Mouse (Mus musculus) thymus, adult 18-20 months (tissue): ENCODE data around the gene Dnajc28.

Experiments used
- DNase-seq, 2 experiments: peaks; one replicate each; pipeline ENCODE4 v3.0.0; 2022; ENCODE audit warnings: mixed read lengths in 2 of 2

The Dnajc28 gene

DNA sequence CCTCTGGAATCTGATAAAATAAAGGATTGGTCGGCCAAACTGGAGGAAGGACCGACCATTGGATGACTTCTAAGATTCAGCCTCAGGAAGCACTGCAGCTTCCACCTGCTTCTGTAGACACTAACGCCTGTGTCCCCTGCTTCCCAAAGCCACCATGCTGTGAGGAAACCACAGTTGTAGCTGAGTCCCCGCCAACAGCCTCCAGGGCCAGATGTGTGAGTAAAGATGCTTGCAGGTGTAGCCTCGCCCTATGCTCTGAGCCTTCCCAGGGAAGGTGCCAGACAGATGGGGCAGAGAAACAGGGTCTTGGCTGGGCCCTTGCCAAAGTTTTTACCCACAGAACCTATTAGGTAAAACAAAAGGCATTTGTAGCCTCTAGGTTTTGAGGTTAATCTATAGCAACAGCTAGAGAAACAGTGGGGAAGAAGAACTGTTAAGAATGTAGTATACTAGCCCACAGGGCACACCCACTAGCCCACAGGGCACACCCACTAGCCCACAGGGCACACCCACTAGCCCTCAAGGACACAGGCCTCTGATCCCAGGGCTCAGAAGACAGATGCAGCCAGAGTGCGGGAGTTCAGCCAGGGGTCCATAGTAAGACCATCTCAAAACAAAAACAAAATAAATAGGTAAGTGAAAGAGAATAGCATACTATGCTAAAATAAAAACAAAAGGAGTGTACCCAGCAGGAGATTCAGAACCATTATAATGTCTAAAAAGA, 30.9 kb downstream of the Dnajc28 start:
- DNase-seq, result peak; percentile 50 to 60

GRCm38 (mm10) chr16:91586244-91586643, 32.6 kb downstream of the Dnajc28 start:
- no peak for DNase-seq

GRCm38 (mm10) chr16:91585617-91586016, 33.2 kb downstream of the Dnajc28 start:
- no peak for DNase-seq

DNA sequence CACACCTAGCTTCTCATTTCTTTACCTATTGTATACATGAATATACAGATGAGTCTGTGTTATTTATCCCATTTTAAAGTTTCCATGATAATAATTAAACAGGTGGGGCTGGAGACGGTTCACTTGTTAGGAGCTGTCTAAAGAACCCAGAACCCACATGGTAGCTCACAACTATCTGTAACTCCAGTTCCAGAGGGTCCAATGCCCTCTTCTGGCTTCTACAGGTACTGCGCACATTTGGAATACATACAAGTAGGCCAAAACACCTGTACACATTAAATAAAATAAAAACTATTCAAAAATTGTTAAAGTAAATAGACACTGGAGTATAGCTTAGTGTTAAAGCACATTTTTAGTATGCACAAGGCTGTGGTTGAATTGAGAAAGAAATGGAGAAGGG, 36.5 kb downstream of the Dnajc28 start:
- DNase-seq, result no peak

DNA sequence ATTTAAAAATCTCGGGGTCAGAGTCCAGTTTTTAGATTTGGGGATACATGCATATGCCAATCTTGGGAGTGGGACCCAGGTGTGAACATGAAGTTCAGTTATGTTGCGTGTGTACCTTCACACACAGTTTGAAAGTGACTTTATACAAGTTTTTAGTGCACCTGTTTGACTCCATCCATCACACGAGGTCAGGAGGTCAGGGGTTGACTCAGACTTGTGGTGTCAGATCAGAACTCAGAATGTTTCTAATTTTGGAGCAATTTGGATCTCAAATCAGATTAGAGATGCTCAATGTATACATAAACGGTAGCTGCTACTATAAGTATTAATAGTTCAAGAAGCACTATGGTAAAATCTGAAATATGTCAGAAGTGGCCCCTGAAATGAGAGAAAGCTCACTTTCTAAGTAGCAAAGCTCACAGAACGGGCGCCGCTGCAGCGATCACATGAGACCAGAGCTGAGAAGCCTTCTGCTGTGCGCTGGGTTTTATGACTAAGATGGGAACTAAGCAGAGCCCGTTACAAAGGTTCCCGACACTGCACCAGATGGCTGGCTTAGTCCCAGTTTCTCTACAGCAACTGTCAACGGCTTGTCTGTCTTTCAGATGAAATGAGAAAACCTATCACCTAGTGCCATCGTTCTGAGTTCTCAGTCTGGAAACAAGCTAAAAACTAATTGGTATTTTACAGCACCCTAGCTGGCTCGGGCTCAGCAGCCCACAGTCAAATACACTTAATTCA, 39.7 kb downstream of the Dnajc28 start:
- no peak for DNase-seq

- no peak for DNase-seq
Measured at GRCm38 (mm10) chr16:91575151-91575550, 43.7 kb downstream of the Dnajc28 start.

GRCm38 (mm10) chr16:91571105-91571504, 47.7 kb downstream of the Dnajc28 start:
- DNase-seq, result no peak

DNA sequence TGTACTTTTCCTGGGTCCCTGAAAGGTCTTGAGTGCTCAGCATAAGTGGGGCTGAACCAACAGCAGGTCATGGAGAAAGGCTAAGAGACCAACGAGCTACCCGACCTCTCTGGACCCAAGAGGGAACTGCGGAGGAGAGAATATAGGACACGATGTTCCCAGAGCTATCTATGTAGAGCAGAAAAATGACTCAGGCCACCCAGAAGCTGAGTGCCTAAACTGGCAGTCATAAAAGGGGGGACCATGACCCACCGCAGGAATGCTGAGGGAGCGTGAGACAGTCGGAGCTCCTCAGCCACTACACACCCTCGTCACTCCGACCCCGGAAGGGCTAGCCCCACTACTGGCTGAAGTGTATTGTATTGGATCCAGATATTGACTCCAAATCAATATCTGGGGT, 49.9 kb downstream of the Dnajc28 start:
- no peak for DNase-seq

GRCm38 (mm10) chr16:91566002-91566401, 52.8 kb downstream of the Dnajc28 start:
- no peak for DNase-seq

- DNase-seq, result no peak
Measured at GRCm38 (mm10) chr16:91565292-91565951, 53.4 kb downstream of the Dnajc28 start.

DNA sequence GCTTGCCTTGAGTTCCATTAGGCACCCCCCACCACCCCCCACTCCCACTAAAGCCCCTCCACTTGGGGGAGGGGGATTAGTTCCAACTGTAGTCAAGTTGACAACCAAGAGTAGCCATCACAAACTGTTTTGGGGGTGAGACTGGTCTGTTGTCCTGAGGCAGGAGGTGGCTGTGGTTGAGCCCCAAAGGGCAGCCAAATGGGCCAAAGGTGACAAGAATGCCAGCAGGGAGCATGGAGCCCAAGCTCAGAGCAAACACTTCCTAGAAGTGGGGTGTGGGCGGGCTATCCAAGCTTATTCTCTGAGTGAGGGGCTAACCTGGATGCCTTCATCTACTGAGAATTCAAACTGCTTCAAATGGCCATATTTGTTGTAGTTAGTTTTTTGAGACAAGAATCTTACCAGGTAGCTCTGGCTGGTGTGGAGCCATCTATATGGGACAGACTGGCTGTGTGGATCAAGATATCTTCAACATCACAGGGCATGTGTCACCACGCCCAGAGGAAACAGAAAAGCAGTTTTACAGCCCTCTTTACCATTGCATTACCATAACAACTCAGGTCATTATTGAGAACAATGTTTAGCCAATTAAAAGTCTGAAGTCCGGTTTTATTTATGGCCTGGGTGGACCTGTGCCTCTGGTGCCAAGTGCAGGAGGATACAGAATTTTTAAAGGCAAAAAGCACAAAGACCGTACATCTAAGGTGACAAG, 54.1 kb downstream of the Dnajc28 start:
- no peak for DNase-seq
